Mouse (Mus musculus) thymus, postnatal 0 days (tissue): Measurements from ENCODE around the gene Suclg2. TPM values are rescaled to one million over a fixed set of nuclear protein-coding genes. Genes with fewer than 3 reads are reported as not detected.
"Not testable (repeated sequence)": the region's sequence is repeated elsewhere in the genome, so short reads cannot be mapped to it uniquely, and the experiment has no call there.

ENCODE experiments used
- DNase-seq: peaks from one replicate; pipeline ENCODE4 v3.0.0-alpha.2; 2015; ENCODE audit warnings: low spot score
- polyA plus RNA-seq: library from polyadenylated mRNA; unstranded; fragments of >200 nt; fragmentation: Nextera tagmentation; extraction: Ambion mirVana; gene quantifications from 2 replicates; pipeline ENCODE4 v1.2.1, GENCODE M21; 2015

The Suclg2 gene
- polyA plus RNA-seq, 1 experiment from 2014 or later = 36.6 TPM

DNA sequence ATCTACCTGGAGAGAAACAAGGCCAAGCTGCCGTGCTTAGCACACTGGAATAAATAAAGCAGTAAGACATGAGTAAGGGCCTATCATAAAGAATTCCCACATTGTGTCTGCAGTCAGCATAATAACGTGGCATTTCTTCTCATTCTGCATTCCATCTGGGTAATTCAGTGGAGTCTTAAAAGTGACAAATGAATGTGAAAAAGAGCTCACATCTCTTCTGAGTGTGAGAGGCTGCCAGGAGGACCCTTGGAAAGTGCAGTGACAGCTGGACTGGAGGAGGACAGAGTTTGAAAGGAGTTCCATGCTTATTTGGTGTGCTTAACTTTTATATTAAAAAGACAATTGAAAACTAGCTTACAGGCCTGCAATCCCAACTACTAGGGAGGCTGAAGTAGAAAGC is 83.2 kb downstream of the Suclg2 start:
- DNase-seq = no peak

DNA sequence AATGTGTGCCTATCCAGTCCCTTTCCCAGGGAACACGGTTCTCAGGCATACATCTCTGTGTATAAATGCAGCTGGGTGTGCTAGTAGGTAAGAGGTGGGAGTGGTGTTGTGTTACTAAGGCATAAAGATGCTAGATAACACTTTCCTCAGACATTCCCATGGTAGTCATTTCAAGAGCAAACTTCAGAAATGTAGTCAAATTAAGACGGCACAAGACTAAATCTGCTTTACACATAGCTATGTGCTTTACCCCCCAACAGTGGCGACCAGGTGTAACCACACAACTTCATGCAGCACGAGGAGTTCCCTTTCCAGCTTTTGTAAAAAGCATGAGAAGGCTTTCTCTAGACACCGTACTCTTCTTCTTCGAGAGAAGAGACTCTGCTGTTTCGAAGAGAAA is 89.5 kb downstream of the Suclg2 start:
- no peak for DNase-seq

DNA sequence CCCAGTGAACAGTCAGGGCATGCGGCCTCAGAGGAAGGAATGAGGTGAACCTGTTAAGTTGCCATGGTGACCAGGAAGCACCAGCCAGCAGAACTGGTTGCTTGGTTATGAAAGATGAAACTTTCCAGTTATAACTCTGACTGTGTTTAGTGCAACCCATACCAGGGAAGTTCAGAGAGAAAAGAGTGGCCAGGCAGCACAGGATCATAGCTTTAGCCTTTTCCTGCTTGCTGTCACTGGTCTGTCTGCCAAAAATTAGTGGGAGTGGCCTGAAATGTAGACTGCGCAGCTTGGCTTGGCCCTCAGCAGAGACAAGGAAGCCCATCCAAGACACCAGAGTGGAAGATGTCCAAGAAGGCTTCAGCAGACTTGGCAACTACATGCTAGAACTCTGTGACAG is 96.8 kb downstream of the Suclg2 start:
- no peak for DNase-seq

DNA sequence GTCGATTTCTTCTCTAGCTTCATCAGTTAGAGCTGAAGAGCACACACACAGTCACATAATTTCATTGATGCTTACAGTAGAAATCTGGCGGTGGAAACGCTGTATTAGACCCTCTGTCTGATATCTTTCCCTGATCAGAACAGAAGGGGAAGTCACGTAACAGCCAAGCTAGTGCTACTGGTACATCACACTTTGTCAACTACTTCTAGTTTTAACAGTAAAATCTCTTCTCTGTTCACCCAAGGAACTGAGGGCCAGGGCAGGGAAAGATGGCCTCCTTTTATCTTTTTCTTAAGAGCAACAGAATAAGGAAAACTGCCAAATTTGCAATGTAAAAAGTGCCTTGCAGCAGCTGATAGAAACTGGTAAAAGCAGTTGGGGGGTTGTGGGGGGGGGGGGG is 97.8 kb downstream of the Suclg2 start:
- DNase-seq = no peak

- no peak for DNase-seq
These were observed 98.8 kb downstream of the Suclg2 start for GRCm38 (mm10) chr6:95619817-95620216.

DNA sequence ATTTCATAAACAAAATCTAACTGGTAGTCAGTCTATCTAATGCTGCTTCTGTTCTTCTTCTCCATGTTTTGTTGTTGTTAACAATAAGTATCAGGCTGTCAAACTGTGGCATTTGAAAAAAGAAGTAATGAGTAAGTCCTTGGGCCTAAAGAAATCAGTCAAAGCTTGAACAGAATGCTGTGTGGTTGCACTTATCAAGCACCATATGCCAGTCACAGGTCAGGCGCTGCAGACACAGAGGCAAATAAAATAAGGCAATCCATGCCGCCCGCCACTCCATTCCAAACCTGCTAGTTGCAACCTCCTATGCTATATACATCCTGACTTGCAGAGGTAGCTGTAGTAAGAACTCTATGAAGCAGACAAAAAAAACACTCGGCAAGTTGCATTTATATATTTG is 100.2 kb downstream of the Suclg2 start:
- DNase-seq = no peak

GRCm38 (mm10) chr6:95613228-95613627 is 105.4 kb downstream of the Suclg2 start:
- no peak for DNase-seq

- no peak for DNase-seq
These were observed 106.1 kb downstream of the Suclg2 start for GRCm38 (mm10) chr6:95612412-95613022.

DNA sequence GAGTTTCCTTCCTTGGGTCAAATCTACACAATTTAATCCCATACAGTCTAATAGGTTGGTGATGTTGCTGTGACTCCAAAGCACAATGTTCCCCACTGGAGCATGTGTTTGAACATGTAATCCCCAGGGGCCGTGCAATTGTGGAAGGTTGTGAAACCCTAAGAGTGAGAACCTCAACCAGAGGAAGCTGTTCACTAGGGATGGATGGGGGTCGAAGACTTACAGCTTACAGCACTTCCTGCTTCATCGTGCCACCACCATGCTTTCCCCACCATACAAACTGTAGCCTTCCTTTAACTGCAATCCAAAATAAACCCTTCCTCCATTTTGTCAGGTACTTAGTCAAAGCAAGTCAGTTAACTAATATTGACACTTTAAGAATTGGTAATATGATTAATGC is 107.5 kb downstream of the Suclg2 start:
- no peak for DNase-seq

DNA sequence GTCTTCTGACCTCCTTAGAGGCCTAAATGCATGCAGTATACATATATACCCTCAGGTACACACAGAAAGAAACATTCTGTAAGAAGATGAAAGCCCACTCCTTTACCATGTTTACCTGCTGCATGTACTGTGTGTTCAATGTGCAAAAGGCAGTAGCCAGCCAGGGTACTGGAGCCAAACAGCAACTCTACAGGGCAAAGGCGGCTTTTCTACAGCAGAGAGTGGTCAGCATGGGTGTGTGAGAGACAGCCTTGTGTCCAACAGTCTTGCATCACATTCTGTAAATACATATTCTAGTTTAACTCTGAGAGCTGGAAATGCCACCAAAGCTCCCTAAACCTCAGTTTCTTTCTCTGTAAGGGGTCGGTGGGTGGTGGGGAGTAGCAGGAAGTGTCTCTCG is 110.5 kb downstream of the Suclg2 start:
- no peak for DNase-seq

- not testable (repeated sequence) for DNase-seq
These were observed 117.9 kb downstream of the Suclg2 start for GRCm38 (mm10) chr6:95600731-95601130.

- DNase-seq = no peak
These were observed 121.5 kb downstream of the Suclg2 start for GRCm38 (mm10) chr6:95596766-95597750.

- DNase-seq = no peak
These were observed 122.7 kb downstream of the Suclg2 start for GRCm38 (mm10) chr6:95595852-95596251.

GRCm38 (mm10) chr6:95594239-95594638 is 124.4 kb downstream of the Suclg2 start:
- no peak for DNase-seq

DNA sequence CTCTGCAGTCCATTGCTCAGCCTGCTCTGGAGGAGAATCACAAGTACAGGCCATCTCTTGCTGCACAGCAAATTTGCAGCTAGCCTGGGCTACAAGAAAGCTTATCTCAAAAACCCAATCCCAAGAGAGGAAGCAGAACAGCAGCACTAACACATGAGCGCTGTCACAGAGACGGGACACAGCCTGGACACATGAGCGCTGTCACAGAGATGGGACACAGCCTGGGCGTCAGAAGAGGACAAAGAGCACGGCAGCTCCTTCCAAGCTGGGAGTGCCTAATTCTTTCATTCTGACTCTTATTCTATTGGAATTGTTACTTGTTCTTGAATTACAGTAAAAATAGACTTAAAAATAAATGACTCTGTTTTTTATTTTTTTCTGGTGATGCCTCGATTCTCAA is 126.2 kb downstream of the Suclg2 start:
- DNase-seq = no peak

- no peak for DNase-seq
These were observed 128.1 kb downstream of the Suclg2 start for GRCm38 (mm10) chr6:95590463-95590862.

DNA sequence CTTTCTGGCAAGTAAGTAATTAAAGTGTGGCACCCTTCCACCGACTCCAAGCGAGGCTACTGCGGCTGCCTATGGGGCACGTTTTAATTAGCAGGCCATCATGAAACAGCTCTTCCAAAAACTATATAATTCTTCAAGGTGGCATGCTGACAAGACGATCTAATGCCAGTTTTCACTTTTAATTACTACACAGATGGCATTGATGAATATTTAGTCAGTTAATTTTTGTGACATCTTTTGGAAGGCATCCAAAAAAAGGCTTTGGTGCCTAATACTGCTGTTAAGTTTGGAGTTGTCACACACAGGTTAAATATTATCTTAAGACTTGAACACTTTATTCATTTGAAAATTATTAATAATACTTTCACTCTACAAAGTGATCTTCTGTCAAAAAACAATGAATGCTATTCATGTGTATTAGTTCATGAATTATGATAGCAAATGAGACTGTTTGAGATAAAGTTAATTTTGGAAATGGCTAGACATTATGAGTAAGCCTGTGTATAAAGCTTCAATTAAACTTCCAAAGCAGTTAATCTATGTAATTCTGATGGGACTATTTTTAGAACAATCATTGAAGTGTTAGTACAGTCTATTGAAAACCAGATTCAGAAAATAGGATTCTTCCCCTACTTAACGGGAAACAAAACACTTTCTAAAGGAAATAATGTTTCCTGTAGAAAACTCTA is 131.3 kb downstream of the Suclg2 start:
- no peak for DNase-seq

DNA sequence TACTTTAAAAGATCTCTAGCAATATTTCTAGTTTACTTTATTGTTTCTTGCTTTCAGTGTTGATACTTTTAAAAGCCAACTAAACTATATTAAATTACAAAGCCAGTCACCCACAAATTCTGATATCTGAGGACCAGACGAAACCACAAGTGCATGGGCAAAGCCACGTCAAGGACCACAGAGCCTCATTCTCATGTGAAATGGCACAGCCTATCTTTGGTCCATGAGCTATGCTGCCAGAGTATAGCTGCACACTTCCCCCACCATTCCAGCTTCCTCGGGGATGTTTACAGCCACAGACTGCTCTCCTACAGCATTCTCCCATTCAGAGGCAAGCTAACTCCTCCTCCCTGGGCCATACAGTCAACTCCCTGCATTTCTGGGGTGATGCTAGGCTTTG is 136.7 kb downstream of the Suclg2 start:
- no peak for DNase-seq

DNA sequence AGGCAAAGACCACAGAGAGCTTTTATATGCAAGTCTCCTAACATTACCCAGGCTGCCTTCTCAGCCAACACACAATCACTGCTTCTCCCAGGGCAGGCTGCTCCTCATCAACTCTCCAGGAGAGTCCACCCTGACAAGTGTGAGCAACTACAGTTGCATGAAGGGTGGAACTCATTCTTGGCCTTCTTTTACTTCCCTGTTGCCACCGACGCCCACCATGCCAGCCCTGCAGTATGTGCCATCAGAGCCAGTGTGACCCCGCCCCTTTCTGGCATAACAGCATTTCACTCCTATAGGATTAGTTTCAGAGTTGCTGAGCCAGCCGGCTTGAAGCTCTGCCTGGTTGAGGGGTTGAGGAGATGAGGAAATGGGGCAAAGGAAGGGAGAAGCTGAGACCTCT is 138.8 kb downstream of the Suclg2 start:
- DNase-seq = no peak

DNA sequence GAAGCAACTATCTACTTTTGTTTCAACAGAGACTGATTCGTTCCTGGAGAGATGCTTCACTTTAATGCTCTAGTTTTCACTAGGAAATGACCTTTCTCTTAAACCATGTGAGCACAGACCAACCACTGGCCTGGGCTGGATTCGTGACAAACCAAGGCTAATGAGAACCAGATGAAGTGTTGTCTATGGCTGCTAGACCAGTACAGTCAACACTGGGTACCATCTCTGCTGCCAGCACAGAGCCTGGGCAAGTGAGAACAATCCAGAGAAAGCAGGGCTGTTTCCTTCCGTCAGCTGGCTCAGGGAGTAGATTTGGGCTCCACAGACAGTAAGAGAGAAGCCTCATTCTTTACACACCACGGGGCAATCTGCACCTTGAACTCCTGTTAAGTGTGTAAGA is 143.1 kb downstream of the Suclg2 start:
- no peak for DNase-seq

- no peak for DNase-seq
These were observed 143.7 kb downstream of the Suclg2 start for GRCm38 (mm10) chr6:95574867-95575266.

DNA sequence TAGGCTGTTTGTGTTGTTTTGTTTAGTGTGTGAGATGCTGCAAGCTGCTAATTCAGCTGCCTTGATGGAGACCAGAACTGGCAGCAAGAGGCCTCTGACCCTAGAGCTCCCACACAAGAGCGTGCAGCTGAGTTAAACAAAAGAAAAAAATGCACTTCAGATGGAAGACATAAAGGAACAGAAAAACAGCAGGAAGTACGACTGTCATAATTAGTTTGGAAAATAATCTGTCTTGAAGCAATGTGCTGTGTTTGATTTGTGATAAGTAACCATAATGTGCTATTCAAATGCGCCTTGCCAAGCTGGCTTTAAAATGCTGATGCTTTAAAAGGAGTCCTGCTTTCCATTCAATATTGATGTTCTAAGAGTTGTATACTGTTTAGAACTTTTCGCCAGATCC is 144.2 kb downstream of the Suclg2 start:
- no peak for DNase-seq
